Mouse (Mus musculus) spleen, postnatal 0 days (tissue): Measurements from ENCODE around the gene Ces1g. TPM values are rescaled to one million over a fixed set of nuclear protein-coding genes. Genes with fewer than 3 reads are reported as not detected.

ENCODE experiments used
- polyA plus RNA-seq: library from polyadenylated mRNA; unstranded; fragments of >200 nt; fragmentation: Nextera tagmentation; extraction: Ambion mirVana; gene quantifications from 2 replicates; pipeline ENCODE4 v1.2.1, GENCODE M21; 2015

Ces1g gene
- polyA plus RNA-seq, result not detected in 2 replicates

DNA sequence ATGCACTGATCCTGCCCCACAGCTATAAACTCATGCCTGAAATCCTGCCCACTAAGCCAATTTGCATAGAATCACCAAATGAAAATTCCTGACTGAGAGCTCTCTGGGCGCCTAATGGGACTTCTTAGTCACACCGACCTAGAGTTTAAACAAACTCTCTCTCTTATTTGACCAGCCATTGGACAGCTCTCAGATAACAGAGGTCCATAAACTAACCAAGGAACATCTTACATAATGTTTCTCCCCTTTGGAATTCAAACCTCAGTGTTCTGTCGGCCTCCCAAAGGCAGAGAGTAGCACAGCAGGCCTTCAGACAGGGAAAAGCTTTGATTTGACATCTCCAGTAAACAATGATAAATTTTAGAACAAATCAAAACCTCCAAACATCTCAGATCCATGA, at the start of gene Ces1g:
Ces1g (minus strand) TSS at position 102 of the 400 bp plus-strand sequence.

DNA sequence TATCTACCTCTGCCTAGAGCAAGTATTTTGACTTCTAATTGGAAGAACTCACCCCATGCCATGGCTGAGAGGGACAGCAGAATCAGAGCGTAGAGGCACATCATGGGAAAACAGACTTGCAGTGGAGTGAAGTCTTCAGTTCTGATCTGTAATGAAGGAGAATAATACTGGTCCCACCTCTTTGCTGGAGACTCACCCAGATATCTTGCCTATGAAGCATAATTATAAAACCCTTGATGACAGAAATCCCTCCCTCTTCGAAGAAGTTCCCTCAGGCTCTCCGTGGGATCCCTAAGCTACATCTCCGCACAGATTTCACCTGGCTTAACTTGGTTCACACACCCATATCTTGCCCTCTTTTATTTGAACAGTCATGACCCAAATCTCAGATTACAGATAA, 42.5 kb upstream of the Ces1g start, which contains the start of gene Ces1h:
Ces1h (minus strand) TSS at position 101 of the 400 bp plus-strand sequence.

DNA sequence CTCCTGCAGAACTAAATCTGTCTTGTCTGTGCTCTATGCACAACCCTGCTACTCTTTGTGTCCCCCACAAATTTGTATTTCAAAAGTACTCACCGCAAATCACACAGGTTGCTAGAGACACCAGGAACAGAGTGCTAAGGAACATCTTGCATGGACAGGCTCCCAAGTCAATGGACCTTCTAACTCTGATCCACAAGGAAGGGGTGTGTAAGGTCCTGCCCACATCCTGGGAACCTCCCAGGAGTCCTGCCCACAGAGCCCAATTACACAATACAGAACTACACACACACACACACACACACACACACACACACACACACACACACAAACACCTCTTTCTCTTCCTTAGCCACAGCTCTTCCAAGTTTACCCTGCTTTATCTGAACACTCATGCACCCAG, 57.6 kb downstream of the Ces1g start, which contains the start of gene Ces1f:
Ces1f (minus strand) TSS at position 192 of the 400 bp plus-strand sequence.

Other genes with a start within 250 kb of the Ces1g start
- gene Ces1c, start 206.0 kb downstream of the Ces1g start, polyA plus RNA-seq, result not detected in 2 replicates
- 1.2 and 1.4 TPM in 2 replicates for gene Ces1d, start 139.5 kb downstream of the Ces1g start, polyA plus RNA-seq
- gene Ces1e, start 107.7 kb downstream of the Ces1g start, polyA plus RNA-seq, result not detected in 2 replicates
- not detected in 2 replicates for gene Ces1f, start 57.6 kb downstream of the Ces1g start, polyA plus RNA-seq
- gene Ces1h, start 42.4 kb upstream of the Ces1g start, polyA plus RNA-seq, result not detected in 2 replicates
- gene Ces5a, start 198.5 kb upstream of the Ces1g start, polyA plus RNA-seq, result not detected in 2 replicates